ENCODE assay signal across 8 mouse cellular contexts in the genomic region with DNA sequence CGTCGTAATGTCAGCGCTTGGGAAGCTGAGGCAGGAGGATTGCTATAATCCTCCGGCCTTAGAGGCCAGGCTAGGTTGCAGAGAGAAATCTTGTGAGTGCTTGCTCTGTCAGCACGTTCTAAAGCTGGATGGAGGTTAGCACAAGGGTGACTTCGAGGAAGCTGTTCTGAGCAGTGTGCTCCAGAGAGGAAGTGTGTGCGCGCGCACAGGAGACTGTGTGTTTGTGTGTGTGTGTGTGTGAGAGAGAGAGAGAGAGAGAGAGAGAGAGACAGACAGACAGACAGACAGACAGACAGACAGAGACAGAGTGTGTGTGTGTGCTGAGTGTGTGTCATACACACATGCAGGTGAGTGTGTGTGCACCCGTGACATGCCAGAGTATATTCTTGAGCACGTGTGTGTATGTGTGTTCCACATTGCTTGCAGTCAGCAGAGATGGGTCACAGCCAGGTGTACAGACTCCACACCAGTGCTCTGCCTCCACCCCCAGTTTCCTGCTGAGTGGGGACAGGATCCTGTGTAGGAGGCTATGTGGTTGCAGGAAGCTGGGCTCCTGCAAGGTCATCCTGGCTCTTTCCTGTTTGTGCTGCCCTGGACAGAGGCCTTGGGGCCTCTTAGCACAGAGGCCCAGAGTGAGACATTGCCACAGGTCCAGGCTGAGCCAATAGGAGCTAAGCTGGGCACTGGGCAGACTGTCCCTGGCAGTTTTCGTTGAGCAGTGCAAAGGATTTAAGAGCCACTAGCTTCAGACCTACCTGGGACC. TPM values are rescaled to one million over a fixed set of nuclear protein-coding genes. Genes with fewer than 3 reads are reported as not detected.
DNase-seq lines count a peak whose midpoint lies in the region; ATAC-seq lines count a peak whose summit lies in the region.

No protein-coding gene starts in this region.

- no peaks in the 10 kb centered on the region for H3K27me3 ChIP-seq in liver, embryonic 15.5 days

- no peaks in the 10 kb centered on the region for H3K9me3 ChIP-seq in liver, embryonic 15.5 days (replicated peaks)

- H3K9ac ChIP-seq in liver, embryonic 15.5 days = no peak overlapping the region

- 49% methylated on average over 12 of the region's 12 CpGs for WGBS in liver, embryonic 15.5 days (ENCODE audit: insufficient replicate concordance)

- no peak overlapping the region for H3K4me2 ChIP-seq in liver, embryonic 15.5 days

- H3K4me1 ChIP-seq in liver, embryonic 15.5 days (replicated peaks) = peaks cover 97% of the 10 kb centered on the region

- 0 out of 2 replicates have a peak, but pooled peaks have one; percentile 19 for ATAC-seq in liver, embryonic 15.5 days (ENCODE audit: insufficient read depth)

- peak; percentile 75 for DNase-seq in CD4-positive helper T cell, adult 2 months (ENCODE audit: low read depth, low spot score)
- DNase-seq in adrenal gland, postnatal 14 days = peak; percentile 88
- DNase-seq in heart, postnatal 4 days = peak; percentile 52
- DNase-seq in thymus, postnatal 14 days = peak; percentile 68
- DNase-seq in cerebellum, postnatal 14 days = no peak
- no peak for DNase-seq in natural killer cell, adult 2 months (ENCODE audit: low spot score in 2 of 2)
- no peak for DNase-seq in spleen, adult 18-20 months

- H3K27ac ChIP-seq in liver, embryonic 15.5 days (replicated peaks) = peak overlapping the region; percentile 73

- peaks cover 4% of the 10 kb centered on the region; the same call in 1 of the 2 replicates for H3K36me3 ChIP-seq in liver, embryonic 15.5 days (replicated peaks)

- no peak overlapping the region for H3K4me3 ChIP-seq in liver, embryonic 15.5 days (replicated peaks)

RNA-seq across cellular contexts. Expression of gene Tpst2, which starts 21.9 kb away (rescaled TPM):
- 161 and 186 TPM in 2 replicates for total RNA-seq in adrenal gland, postnatal 14 days (2021)
- 10 to 100 TPM; 44.4 to 45.6 TPM for total RNA-seq in heart, postnatal 4 days (2021)
- polyA plus RNA-seq in liver, embryonic 15.5 days (2015; fragmentation: Nextera tagmentation; extraction: Ambion mirVana) = 34.5 and 43.8 TPM in 2 replicates

RNA-seq across cellular contexts. Expression of gene Tfip11, which starts 27.8 kb away (rescaled TPM):
- total RNA-seq in adrenal gland, postnatal 14 days (2021) = 33.0 and 35.2 TPM in 2 replicates
- 10 to 100 TPM; 20.3 to 20.5 TPM for total RNA-seq in heart, postnatal 4 days (2021)
- polyA plus RNA-seq in liver, embryonic 15.5 days (2015; fragmentation: Nextera tagmentation; extraction: Ambion mirVana) = 12.0 and 13.1 TPM in 2 replicates

RNA-seq across cellular contexts. Expression of gene Crybb1, which starts 42.8 kb away (rescaled TPM):
- 1.8 and 1.9 TPM in 2 replicates for total RNA-seq in adrenal gland, postnatal 14 days (2021)
- total RNA-seq in heart, postnatal 4 days (2021) = not detected
- polyA plus RNA-seq in liver, embryonic 15.5 days (2015; fragmentation: Nextera tagmentation; extraction: Ambion mirVana) = 0.25 and 0.40 TPM in 2 replicates

RNA-seq across cellular contexts. Expression of gene Srrd, which starts 44.4 kb away (rescaled TPM):
- 23.7 and 41.2 TPM in 2 replicates for total RNA-seq in adrenal gland, postnatal 14 days (2021)
- 10 to 100 TPM; 11.5 to 14.6 TPM for total RNA-seq in heart, postnatal 4 days (2021)
- polyA plus RNA-seq in liver, embryonic 15.5 days (2015; fragmentation: Nextera tagmentation; extraction: Ambion mirVana) = 13.8 and 16.4 TPM in 2 replicates

RNA-seq across cellular contexts. Expression of gene Hps4, which starts 44.5 kb away (rescaled TPM):
- total RNA-seq in adrenal gland, postnatal 14 days (2021) = 27.7 and 40.5 TPM in 2 replicates
- 10 to 100 TPM; 14.4 to 15.5 TPM for total RNA-seq in heart, postnatal 4 days (2021)
- polyA plus RNA-seq in liver, embryonic 15.5 days (2015; fragmentation: Nextera tagmentation; extraction: Ambion mirVana) = 10.9 and 13.7 TPM in 2 replicates

Comparison
In these comparisons a context has a peak if more than half of its experiments do, and no peak if none do; other contexts are left out.
1. DNase-seq: peak in CD4-positive helper T cell, adult 2 months (single experiment), adrenal gland, postnatal 14 days (single experiment), heart, postnatal 4 days (single experiment) and thymus, postnatal 14 days (single experiment); none in cerebellum, postnatal 14 days (0 of 2), natural killer cell, adult 2 months (0 of 2) and spleen, adult 18-20 months (0 of 2).